Mouse (Mus musculus): ENCODE measurements around the gene Arfrp1.

DNA sequence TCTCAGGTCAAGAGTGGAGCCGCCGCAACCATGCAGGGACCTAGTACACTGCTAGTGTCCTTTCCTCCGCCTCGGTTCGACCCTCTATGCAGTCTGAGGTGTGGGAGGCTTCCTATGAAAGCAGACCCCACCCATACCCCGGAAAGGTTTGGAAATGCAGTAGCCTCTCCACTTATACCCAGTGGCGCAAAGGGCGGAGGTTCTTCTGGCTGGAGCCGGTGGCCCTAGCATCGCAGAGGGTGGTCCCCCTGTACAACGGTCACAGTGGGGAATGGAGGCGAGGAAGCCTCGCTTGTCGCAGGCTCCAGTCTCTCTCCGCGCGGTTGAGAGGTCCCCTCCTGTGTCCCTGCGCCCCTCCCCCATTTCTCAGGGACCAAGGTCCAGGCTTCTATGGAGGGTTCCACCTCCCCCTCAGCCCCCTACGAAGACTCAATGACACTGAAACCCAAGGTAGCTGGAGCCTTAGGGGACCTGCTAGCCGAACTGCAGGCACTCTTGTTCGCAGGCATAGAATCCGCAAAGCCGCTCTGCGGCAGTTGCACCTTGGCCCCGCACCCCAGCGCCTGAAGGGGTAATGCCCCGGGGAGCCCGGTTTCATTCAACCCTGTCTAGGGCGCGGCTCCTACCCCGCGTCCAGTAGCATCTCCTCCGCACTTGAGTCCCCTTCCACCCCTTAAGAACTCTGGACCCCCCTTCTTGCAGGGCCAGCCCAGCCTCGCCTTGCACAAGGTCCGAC is 51.7 kb downstream of the Arfrp1 start:
- no peak for TF ChIP-seq TAL1 (IDR thresholded peaks at IDR 0.05; ENCODE audit: low read length)
- TF ChIP-seq GATA1 (IDR thresholded peaks at IDR 0.05; ENCODE audit: low read length): no peak

All from erythroblast, embryonic 14.5 days (primary cell).